Mouse (Mus musculus) stomach, postnatal 0 days (tissue): ENCODE measurements around the gene Ugt1a8. TPM values are rescaled to one million over a fixed set of nuclear protein-coding genes. Genes with fewer than 3 reads are reported as not detected.

Experiments
- ATAC-seq: fragments of 200-750 bp; cut with Nextera tagmentation; 2 replicates; pipeline ENCODE4 v1.8.0; 2017; ENCODE audit not compliant: low FRiP score, low TSS enrichment
- DNase-seq: peaks from one replicate; pipeline ENCODE4 v3.0.0-alpha.2; 2016; ENCODE audit warnings: low spot score
- H3K27ac ChIP-seq: fragments of 300-500 bp; sonication (generic); replicated peaks from 2 replicates; pipeline ENCODE4 v1.5.1; 2014; ENCODE audit warnings: mild to moderate bottlenecking, control low read depth
- H3K27me3 ChIP-seq: fragments of 300-500 bp; sonication (generic); 2 replicates; pipeline ENCODE4 v1.6.1; 2014; ENCODE audit warnings: low read length; ENCODE audit not compliant: control insufficient read depth, insufficient read depth
- H3K36me3 ChIP-seq: fragments of 300-500 bp; sonication (generic); 2 replicates; pipeline ENCODE4 v1.6.1; 2014; ENCODE audit warnings: low read length, mixed read lengths; ENCODE audit not compliant: control insufficient read depth, insufficient read depth
- H3K4me1 ChIP-seq: fragments of 300-500 bp; sonication (generic); replicated peaks from 2 replicates; pipeline ENCODE4 v1.6.1; 2014; ENCODE audit warnings: antibody characterized with exemption; ENCODE audit not compliant: control insufficient read depth, insufficient read depth
- H3K4me2 ChIP-seq: fragments of 300-500 bp; sonication (generic); replicated peaks from 2 replicates; pipeline ENCODE4 v1.6.1; 2014; ENCODE audit warnings: low read depth, mild to moderate bottlenecking, control low read depth, moderate library complexity
- H3K4me3 ChIP-seq: fragments of 300-500 bp; sonication (generic); 2 replicates; pipeline ENCODE4 v1.5.1; 2014; ENCODE audit warnings: low read depth, low read length, control low read depth
- H3K9ac ChIP-seq: fragments of 300-500 bp; sonication (generic); 2 replicates; pipeline ENCODE4 v1.6.1; 2014; ENCODE audit warnings: mild to moderate bottlenecking, low read length, control low read depth, mixed read lengths
- H3K9me3 ChIP-seq: fragments of 300-500 bp; sonication (generic); 2 replicates; pipeline ENCODE4 v1.6.1; 2016; ENCODE audit warnings: low read length; ENCODE audit not compliant: control insufficient read depth
- CTCF ChIP-seq: IDR thresholded peaks from 2 replicates; pipeline ENCODE4 v1.5.1; 2016; ENCODE audit warnings: antibody characterized with exemption, low read depth, mild to moderate bottlenecking, moderate library complexity
- EP300 ChIP-seq: optimal IDR thresholded peaks from 2 replicates; pipeline ENCODE3; 2016; ENCODE audit warnings: antibody characterized with exemption
- WGBS: fragments of 180-500 bp; shearing (Covaris S2); extraction: QIAGEN DNeasy Blood & Tissue Kit; methylation state at CpG from one replicate; pipeline ENCODE4 v1.1.7; 2014; 5-methylcytosine and 5-hydroxymethylcytosine counted together
- polyA plus RNA-seq: library from polyadenylated mRNA; unstranded; fragments of >200 nt; fragmentation: Nextera tagmentation; extraction: Ambion mirVana; gene quantifications from 2 replicates; pipeline ENCODE4 v1.2.1, GENCODE M21; 2015

The Ugt1a8 gene
- polyA plus RNA-seq, 1 experiment from 2014 or later: not detected

DNA sequence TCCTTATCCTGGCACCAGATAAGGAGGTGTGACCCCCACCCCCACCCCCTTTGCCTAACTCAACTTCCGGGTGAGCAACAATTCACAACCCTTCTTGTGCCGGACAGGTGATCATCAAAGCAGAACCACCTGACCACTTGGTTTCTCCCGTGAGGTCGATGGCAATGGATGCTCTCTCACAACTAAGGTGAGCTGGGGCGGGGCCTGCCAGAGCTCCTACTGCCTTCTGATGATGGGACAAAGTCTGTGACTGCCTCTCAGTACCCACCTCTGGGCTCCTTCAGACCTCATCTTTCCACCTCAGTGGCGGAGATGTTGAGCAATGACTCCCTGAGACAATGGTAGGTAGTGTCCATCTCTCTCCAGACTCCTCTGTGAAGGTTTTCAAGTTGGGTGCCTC, 158.3 kb downstream of the Ugt1a8 start:
- Histone ChIP-seq H3K4me2 (no peak overlapping the region), H3K4me3 (no peak overlapping the region), H3K9me3 (peaks cover 48% of the 10 kb centered on the region), H3K9ac (no peak overlapping the region), H3K4me1 (no peaks in the 10 kb centered on the region), H3K36me3 (no peaks in the 10 kb centered on the region), H3K27ac (no peak overlapping the region), H3K27me3 (no peaks in the 10 kb centered on the region)
- TF ChIP-seq CTCF: no peak
- no peak for TF ChIP-seq EP300
- ATAC-seq (no peak; the same call in 1 of the 2 replicates), DNase-seq (no peak)
- whole genome bisulfite sequencing: 75% methylated on average over 6 of the region's 6 CpGs

- Histone ChIP-seq H3K27me3 (no peaks in the 10 kb centered on the region), H3K4me2 (no peak overlapping the region), H3K36me3 (no peaks in the 10 kb centered on the region), H3K4me1 (no peaks in the 10 kb centered on the region), H3K27ac (no peak overlapping the region), H3K9ac (no peak overlapping the region), H3K9me3 (peaks cover 47% of the 10 kb centered on the region), H3K4me3 (no peak overlapping the region)
- ATAC-seq (no peak), DNase-seq (no peak)
- TF ChIP-seq CTCF (no peak), EP300 (no peak)
- WGBS: 46% methylated on average over 6 of the region's 6 CpGs
Measured at GRCm38 (mm10) chr1:88246386-88246785, 158.8 kb downstream of the Ugt1a8 start.

DNA sequence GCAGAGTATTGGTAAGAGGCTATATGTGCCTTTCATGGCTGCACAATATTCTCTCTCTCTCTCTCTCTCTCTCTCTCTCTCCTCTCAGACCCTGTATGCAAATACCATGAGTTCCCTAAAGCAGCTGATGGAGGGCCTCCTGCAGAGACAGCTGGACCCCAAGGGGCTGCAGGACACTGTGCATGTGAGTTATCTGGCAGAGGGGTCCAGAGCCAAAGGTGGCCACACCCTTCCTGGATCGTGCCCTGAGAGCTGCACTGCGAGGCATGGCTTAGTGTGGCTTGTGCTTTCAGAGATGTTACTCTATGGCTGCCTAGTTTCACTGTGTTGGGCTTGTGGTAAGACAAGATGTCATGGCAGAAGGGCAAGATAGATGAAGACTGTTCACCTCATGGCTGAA, 160.0 kb downstream of the Ugt1a8 start:
- Histone ChIP-seq H3K27ac (no peak overlapping the region), H3K36me3 (no peaks in the 10 kb centered on the region), H3K9me3 (peaks cover 42% of the 10 kb centered on the region), H3K4me2 (no peak overlapping the region), H3K4me3 (no peak overlapping the region), H3K9ac (no peak overlapping the region), H3K4me1 (no peaks in the 10 kb centered on the region), H3K27me3 (no peaks in the 10 kb centered on the region)
- no peak for DNase-seq
- no peak for ATAC-seq
- TF ChIP-seq EP300: no peak
- no peak for TF ChIP-seq CTCF
- WGBS: 43% methylated on average over 2 of the region's 2 CpGs

DNA sequence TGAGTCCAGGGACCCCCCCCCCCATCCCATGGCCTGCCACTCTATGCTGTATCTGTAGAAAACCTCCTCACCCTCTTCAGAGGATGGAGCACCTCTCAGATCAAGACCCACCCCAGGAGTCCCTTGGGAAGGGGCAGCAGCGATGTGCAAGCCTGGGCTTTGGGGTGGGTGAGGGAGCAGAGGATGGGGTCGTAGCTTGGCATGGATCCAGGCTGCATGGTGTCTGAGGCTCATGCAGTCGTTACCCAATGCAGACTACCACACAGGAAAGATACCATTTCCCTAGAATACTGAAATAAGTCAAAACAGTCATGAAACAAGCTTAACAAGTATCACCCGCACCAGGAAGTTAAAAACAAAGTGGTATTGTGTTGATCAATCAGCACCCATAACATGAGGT, 161.0 kb downstream of the Ugt1a8 start:
- 65% methylated on average over 4 of the region's 4 CpGs for WGBS
- no peak overlapping the region for H3K27ac ChIP-seq
- no peak for ATAC-seq
- H3K36me3 ChIP-seq: no peaks in the 10 kb centered on the region
- H3K4me2 ChIP-seq: no peak overlapping the region
- peaks cover 40% of the 10 kb centered on the region for H3K9me3 ChIP-seq
- no peak for TF ChIP-seq EP300
- TF ChIP-seq CTCF: no peak
- H3K27me3 ChIP-seq: no peaks in the 10 kb centered on the region
- H3K9ac ChIP-seq: no peak overlapping the region
- no peak overlapping the region for H3K4me3 ChIP-seq
- no peak for DNase-seq
- no peaks in the 10 kb centered on the region for H3K4me1 ChIP-seq

DNA sequence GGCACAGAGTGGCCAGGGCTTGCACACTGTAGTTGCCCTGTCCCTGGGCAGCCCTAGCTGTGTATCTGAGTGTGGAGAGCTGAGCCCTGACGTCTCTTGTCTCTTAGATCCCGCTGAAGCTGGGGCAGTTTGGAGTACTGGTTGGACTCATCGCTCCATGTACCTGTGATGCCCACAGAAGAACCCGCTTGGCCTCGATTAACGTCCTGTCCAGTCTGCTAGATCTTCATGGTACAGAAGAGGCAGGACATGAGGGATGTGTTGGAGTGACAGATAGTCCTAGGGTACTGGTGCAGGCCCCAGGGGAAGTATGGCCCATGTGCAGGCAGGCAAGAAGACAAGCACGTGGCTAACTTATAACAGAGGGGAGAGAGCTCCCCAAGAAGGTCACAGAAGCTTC, 162.0 kb downstream of the Ugt1a8 start:
- Histone ChIP-seq H3K4me3 (no peak overlapping the region), H3K36me3 (no peaks in the 10 kb centered on the region), H3K4me2 (no peak overlapping the region), H3K4me1 (no peaks in the 10 kb centered on the region), H3K27me3 (no peaks in the 10 kb centered on the region), H3K9me3 (peaks cover 39% of the 10 kb centered on the region), H3K9ac (no peak overlapping the region), H3K27ac (no peak overlapping the region)
- TF ChIP-seq EP300: no peak
- TF ChIP-seq CTCF: no peak
- WGBS: 77% methylated on average over 7 of the region's 7 CpGs
- ATAC-seq (no peak), DNase-seq (no peak)

GRCm38 (mm10) chr1:88250023-88250422, 162.4 kb downstream of the Ugt1a8 start:
- H3K9me3 ChIP-seq: peaks cover 40% of the 10 kb centered on the region
- no peaks in the 10 kb centered on the region for H3K4me1 ChIP-seq
- no peak overlapping the region for H3K27ac ChIP-seq
- TF ChIP-seq CTCF: no peak
- TF ChIP-seq EP300: no peak
- DNase-seq (no peak), ATAC-seq (no peak)
- 77% methylated on average over 5 of the region's 5 CpGs for WGBS
- no peak overlapping the region for H3K9ac ChIP-seq
- no peak overlapping the region for H3K4me3 ChIP-seq
- H3K4me2 ChIP-seq: no peak overlapping the region
- no peaks in the 10 kb centered on the region for H3K27me3 ChIP-seq
- no peaks in the 10 kb centered on the region for H3K36me3 ChIP-seq
